Mouse (Mus musculus) midbrain, embryonic 11.5 days (tissue): ENCODE data around the gene Imp3. TPM values are rescaled to one million over a fixed set of nuclear protein-coding genes. Genes with fewer than 3 reads are reported as not detected.
"Not testable (repeated sequence)": the region's sequence is repeated elsewhere in the genome, so short reads cannot be mapped to it uniquely, and the experiment has no call there.

ENCODE experiments used
- ATAC-seq: fragments of 200-750 bp; cut with Nextera tagmentation; 2 replicates; pipeline ENCODE4 v1.8.0; 2017; ENCODE audit warnings: moderate TSS enrichment, moderate library complexity; ENCODE audit not compliant: low FRiP score
- DNase-seq: peaks from one replicate; pipeline ENCODE4 v3.0.0; 2015; ENCODE audit warnings: low spot score; ENCODE audit errors: missing footprints
- H3K27ac ChIP-seq: fragments of 300-500 bp; sonication (generic); 2 replicates; pipeline ENCODE4 v1.5.1; 2014; ENCODE audit warnings: low read depth, low read length
- H3K27me3 ChIP-seq: fragments of 300-500 bp; sonication (generic); 2 replicates; pipeline ENCODE4 v1.6.1; 2014; ENCODE audit warnings: mild to moderate bottlenecking, low read length, moderate library complexity, mixed read lengths; ENCODE audit not compliant: control insufficient read depth, insufficient read depth
- H3K36me3 ChIP-seq: fragments of 300-500 bp; sonication (generic); 2 replicates; pipeline ENCODE4 v1.6.1; 2014; ENCODE audit warnings: mild to moderate bottlenecking, low read length, moderate library complexity, mixed read lengths; ENCODE audit not compliant: control insufficient read depth, insufficient read depth
- H3K4me1 ChIP-seq: fragments of 300-500 bp; sonication (generic); 2 replicates; pipeline ENCODE4 v1.6.1; 2014; ENCODE audit warnings: low read length; ENCODE audit not compliant: control insufficient read depth, insufficient read depth
- H3K4me2 ChIP-seq: fragments of 300-500 bp; sonication (generic); 2 replicates; pipeline ENCODE4 v1.6.1; 2014; ENCODE audit warnings: mild to moderate bottlenecking, moderate library complexity
- H3K4me3 ChIP-seq: fragments of 300-500 bp; sonication (generic); 2 replicates; pipeline ENCODE4 v1.5.1; 2014; ENCODE audit warnings: low read depth, low read length
- H3K9ac ChIP-seq: fragments of 300-500 bp; sonication (generic); 2 replicates; pipeline ENCODE4 v1.6.1; 2014; ENCODE audit warnings: low read length
- H3K9me3 ChIP-seq: fragments of 300-500 bp; sonication (generic); 2 replicates; pipeline ENCODE4 v1.6.1; 2016; ENCODE audit warnings: low read length; ENCODE audit not compliant: control insufficient read depth
- WGBS: fragments of 180-500 bp; shearing (Covaris S2); extraction: QIAGEN DNeasy Blood & Tissue Kit; methylation state at CpG from one replicate; pipeline ENCODE4 v1.1.7; 2014; 5-methylcytosine and 5-hydroxymethylcytosine counted together
- polyA plus RNA-seq: library from polyadenylated mRNA; unstranded; fragments of >200 nt; fragmentation: Nextera tagmentation; extraction: Ambion mirVana; gene quantifications from 2 replicates; pipeline ENCODE4 v1.2.1, GENCODE M21; 2014

The Imp3 gene
- polyA plus RNA-seq, 1 experiment from 2014 or later: 57.0 TPM

GRCm38 (mm10) chr9:56896779-56897178, 40.5 kb upstream of the Imp3 start:
- H3K9ac ChIP-seq: no peak overlapping the region
- no peaks in the 10 kb centered on the region; the same call in 1 of the 2 replicates for H3K27me3 ChIP-seq
- 0 out of 2 replicates have a peak, but pooled peaks cover 2% of the 10 kb centered on the region for H3K4me1 ChIP-seq
- no peak overlapping the region for H3K4me3 ChIP-seq
- H3K27ac ChIP-seq: no peak overlapping the region
- no peaks in the 10 kb centered on the region for H3K36me3 ChIP-seq
- ATAC-seq: no peak
- no peaks in the 10 kb centered on the region for H3K9me3 ChIP-seq
- H3K4me2 ChIP-seq: no peak overlapping the region
- WGBS: 91% methylated on average over 12 of the region's 12 CpGs
- no peak for DNase-seq

DNA sequence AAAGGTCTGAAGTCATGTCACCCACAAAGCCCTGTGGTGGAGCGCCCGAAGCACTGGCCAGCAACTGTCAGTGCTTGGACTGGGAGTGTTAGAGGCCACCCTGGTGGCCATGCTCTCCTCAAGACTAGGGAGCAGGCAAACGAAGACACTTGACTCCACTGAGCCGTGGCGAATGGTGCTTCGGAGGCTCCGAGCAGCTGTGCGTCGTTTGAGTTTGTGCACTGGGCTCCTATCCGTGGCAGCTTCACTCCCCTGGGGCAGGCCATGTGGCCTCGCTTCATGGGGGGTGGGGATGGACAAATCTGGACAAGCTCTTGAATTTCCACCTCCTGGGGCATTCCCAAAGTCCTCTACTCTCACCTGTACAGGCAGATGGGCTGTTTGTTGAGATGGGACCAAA, 37.9 kb upstream of the Imp3 start:
- no peak overlapping the region for H3K9ac ChIP-seq
- H3K4me1 ChIP-seq: no peaks in the 10 kb centered on the region
- H3K27ac ChIP-seq: no peak overlapping the region
- ATAC-seq: no peak
- no peak overlapping the region for H3K4me3 ChIP-seq
- DNase-seq: no peak
- H3K36me3 ChIP-seq: no peaks in the 10 kb centered on the region
- H3K9me3 ChIP-seq: no peaks in the 10 kb centered on the region
- H3K27me3 ChIP-seq: no peaks in the 10 kb centered on the region
- 80% methylated on average over 11 of the region's 11 CpGs for WGBS
- no peak overlapping the region for H3K4me2 ChIP-seq

- no peaks in the 10 kb centered on the region for H3K27me3 ChIP-seq
- H3K4me2 ChIP-seq: no peak overlapping the region
- no peak overlapping the region for H3K4me3 ChIP-seq
- DNase-seq (no peak), ATAC-seq (no peak)
- no peak overlapping the region for H3K27ac ChIP-seq
- no peaks in the 10 kb centered on the region for H3K9me3 ChIP-seq
- no peak overlapping the region for H3K9ac ChIP-seq
- H3K36me3 ChIP-seq: no peaks in the 10 kb centered on the region
- no peaks in the 10 kb centered on the region for H3K4me1 ChIP-seq
These were observed 37.2 kb upstream of the Imp3 start for GRCm38 (mm10) chr9:56900060-56900459.

GRCm38 (mm10) chr9:56900571-56900970, 36.7 kb upstream of the Imp3 start:
- H3K4me1 ChIP-seq: no peaks in the 10 kb centered on the region
- 75% methylated on average over 9 of the region's 9 CpGs for WGBS
- H3K9ac ChIP-seq: no peak overlapping the region
- ATAC-seq: no peak
- H3K9me3 ChIP-seq: no peaks in the 10 kb centered on the region
- no peak overlapping the region for H3K4me3 ChIP-seq
- H3K4me2 ChIP-seq: no peak overlapping the region
- DNase-seq: no peak
- H3K36me3 ChIP-seq: no peaks in the 10 kb centered on the region
- H3K27me3 ChIP-seq: no peaks in the 10 kb centered on the region
- no peak overlapping the region for H3K27ac ChIP-seq

DNA sequence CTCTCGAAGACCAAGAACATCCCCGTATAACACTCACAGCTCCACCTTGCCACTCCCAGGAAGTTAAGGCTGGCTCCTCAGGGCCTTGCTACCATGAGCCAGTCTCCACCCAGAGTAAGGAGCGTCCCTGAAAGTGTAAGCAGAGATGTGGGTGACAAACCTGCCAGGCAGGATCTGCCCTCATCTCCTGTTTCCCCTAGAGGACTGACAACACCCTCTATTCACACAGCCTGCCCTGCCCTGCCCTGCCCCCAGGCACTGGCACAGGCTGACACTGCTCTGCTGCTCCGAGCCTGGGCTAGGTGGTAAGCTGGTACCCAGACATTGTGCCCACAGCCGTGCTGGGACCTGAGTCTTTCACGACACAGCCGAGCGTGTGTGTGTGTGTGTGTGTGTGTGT, 36.1 kb upstream of the Imp3 start:
- no peaks in the 10 kb centered on the region for H3K36me3 ChIP-seq
- no peak overlapping the region for H3K9ac ChIP-seq
- H3K4me1 ChIP-seq: no peaks in the 10 kb centered on the region
- no peaks in the 10 kb centered on the region for H3K9me3 ChIP-seq
- H3K27me3 ChIP-seq: no peaks in the 10 kb centered on the region
- H3K4me2 ChIP-seq: no peak overlapping the region
- 75% methylated on average over 8 of the region's 8 CpGs for WGBS
- no peak for DNase-seq
- no peak overlapping the region for H3K27ac ChIP-seq
- no peak overlapping the region for H3K4me3 ChIP-seq
- no peak for ATAC-seq

DNA sequence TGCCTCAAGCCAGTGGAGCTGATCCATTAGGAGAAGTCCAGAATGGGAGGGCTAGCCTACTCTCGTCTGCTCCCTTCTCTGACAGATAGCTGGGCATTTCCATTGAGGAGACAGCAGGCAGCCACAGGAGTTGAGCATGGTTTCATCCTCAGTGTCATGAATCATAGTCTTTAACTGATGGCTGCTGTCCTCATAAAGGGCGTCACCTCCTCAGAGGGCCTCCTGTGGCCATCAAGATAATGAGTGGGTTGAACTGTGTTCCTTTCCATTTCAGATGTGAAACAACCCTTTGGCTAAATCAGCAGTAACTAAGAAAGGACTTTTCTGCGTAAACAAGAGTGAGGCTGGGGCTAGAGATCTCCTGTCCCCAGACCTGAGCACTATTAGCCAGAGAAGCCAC, 33.6 kb upstream of the Imp3 start:
- no peaks in the 10 kb centered on the region for H3K4me1 ChIP-seq
- no peaks in the 10 kb centered on the region for H3K36me3 ChIP-seq
- 84% methylated on average over 3 of the region's 3 CpGs for WGBS
- no peak for ATAC-seq
- H3K9ac ChIP-seq: no peak overlapping the region
- no peaks in the 10 kb centered on the region for H3K9me3 ChIP-seq
- no peak overlapping the region for H3K27ac ChIP-seq
- no peak overlapping the region for H3K4me2 ChIP-seq
- DNase-seq: no peak
- no peak overlapping the region for H3K4me3 ChIP-seq
- H3K27me3 ChIP-seq: no peaks in the 10 kb centered on the region

DNA sequence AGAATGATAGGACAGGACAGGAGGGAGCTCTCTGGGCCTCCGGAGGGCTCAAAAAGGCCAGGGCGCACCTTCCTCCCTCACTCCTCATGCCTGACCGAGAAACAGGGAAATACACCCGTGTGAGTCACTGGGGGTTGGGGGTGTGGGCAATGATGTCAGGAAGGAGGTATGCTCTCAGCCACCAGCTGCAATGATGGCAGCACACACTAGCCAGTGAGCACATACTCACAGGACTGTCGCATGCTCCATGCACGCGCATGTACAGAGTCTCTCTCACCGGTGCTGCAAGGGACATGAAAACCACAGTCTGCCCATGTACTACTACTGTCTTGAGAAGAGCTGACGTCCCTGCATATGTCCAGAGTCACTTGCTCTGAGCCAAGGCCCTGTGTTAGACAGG, 29.7 kb upstream of the Imp3 start:
- no peak overlapping the region for H3K9ac ChIP-seq
- no peaks in the 10 kb centered on the region for H3K36me3 ChIP-seq
- no peaks in the 10 kb centered on the region for H3K27me3 ChIP-seq
- H3K4me3 ChIP-seq: no peak overlapping the region
- no peak for ATAC-seq
- no peaks in the 10 kb centered on the region for H3K9me3 ChIP-seq
- no peak for DNase-seq
- no peaks in the 10 kb centered on the region for H3K4me1 ChIP-seq
- H3K4me2 ChIP-seq: no peak overlapping the region
- H3K27ac ChIP-seq: no peak overlapping the region
- WGBS: 85% methylated on average over 9 of the region's 9 CpGs

DNA sequence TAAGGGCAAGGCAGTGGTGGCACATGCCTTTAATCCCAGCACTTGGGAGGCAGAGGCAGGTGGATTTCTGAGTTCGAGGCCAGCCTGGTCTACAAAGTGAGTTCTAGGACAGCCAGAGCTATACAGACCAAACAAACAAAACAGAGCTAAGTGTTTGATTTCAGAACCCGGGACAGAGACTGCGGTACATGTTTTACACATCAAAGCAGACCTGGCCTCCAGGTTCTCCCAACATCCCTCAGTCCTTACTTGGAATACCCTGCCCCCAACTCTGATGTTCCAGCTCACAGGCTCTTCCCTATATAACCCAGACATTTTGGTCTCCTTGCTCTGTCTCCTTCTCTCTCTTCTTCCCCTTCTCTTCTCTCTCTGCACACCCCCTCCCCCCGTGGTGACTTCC, 27.3 kb upstream of the Imp3 start:
- not testable (repeated sequence) for ATAC-seq, H3K36me3 ChIP-seq, H3K27ac ChIP-seq, H3K27me3 ChIP-seq, H3K9me3 ChIP-seq, H3K4me3 ChIP-seq, DNase-seq, H3K4me2 ChIP-seq, H3K9ac ChIP-seq, H3K4me1 ChIP-seq
- WGBS: 65% methylated on average over 4 of the region's 4 CpGs

- H3K36me3 ChIP-seq: no peaks in the 10 kb centered on the region
- no peaks in the 10 kb centered on the region for H3K4me1 ChIP-seq
- no peaks in the 10 kb centered on the region for H3K9me3 ChIP-seq
- no peaks in the 10 kb centered on the region for H3K27me3 ChIP-seq
- H3K27ac ChIP-seq: no peak overlapping the region
- 71% methylated on average over 1 of the region's 1 CpGs for WGBS
- H3K4me2 ChIP-seq: no peak overlapping the region
- H3K4me3 ChIP-seq: no peak overlapping the region
- ATAC-seq: no peak
- no peak for DNase-seq
- no peak overlapping the region for H3K9ac ChIP-seq
These were observed 26.3 kb upstream of the Imp3 start for GRCm38 (mm10) chr9:56911017-56911416.

- Histone ChIP-seq H3K9me3 (no peaks in the 10 kb centered on the region), H3K9ac (no peak overlapping the region), H3K4me1 (no peaks in the 10 kb centered on the region), H3K36me3 (peaks cover 2% of the 10 kb centered on the region; the same call in 1 of the 2 replicates), H3K27me3 (no peaks in the 10 kb centered on the region), H3K27ac (no peak overlapping the region), H3K4me3 (no peak overlapping the region), H3K4me2 (no peak overlapping the region)
- 90% methylated on average over 9 of the region's 9 CpGs for WGBS
- ATAC-seq (no peak), DNase-seq (no peak)
These were observed 23.3 kb upstream of the Imp3 start for GRCm38 (mm10) chr9:56913991-56914390.
